Mouse (Mus musculus) myocyte (in vitro differentiated cells): ENCODE results near the gene Acad9. TPM values are rescaled to one million over a fixed set of nuclear protein-coding genes. Genes with fewer than 3 reads are reported as not detected.

Source experiments
- H3K27me3 ChIP-seq: one replicate; pipeline ENCODE4 v1.6.1; 2011; ENCODE audit not compliant: control insufficient read depth, insufficient read depth, insufficient read length
- H3K36me3 ChIP-seq: one replicate; pipeline ENCODE4 v1.6.1; 2011; ENCODE audit not compliant: control insufficient read depth, insufficient read depth
- H3K4me2 ChIP-seq: one replicate; pipeline ENCODE4 v1.6.1; 2011; ENCODE audit warnings: low read depth, control low read depth
- H3K4me3 ChIP-seq: one replicate; pipeline ENCODE4 v1.5.1; 2011; ENCODE audit warnings: mild to moderate bottlenecking, control low read depth, moderate library complexity
- H3K79me2 ChIP-seq: one replicate; pipeline ENCODE4 v1.6.1; 2011; ENCODE audit not compliant: control insufficient read depth, insufficient read depth
- H3ac ChIP-seq: one replicate; pipeline ENCODE4 v1.6.1; 2011; ENCODE audit not compliant: control insufficient read depth, insufficient read length
- CEBPB ChIP-seq: IDR thresholded peaks from 2 replicates; pipeline ENCODE4 v1.6.1; 2011; ENCODE audit warnings: mild to moderate bottlenecking, moderate library complexity; ENCODE audit not compliant: poor library complexity, insufficient read depth, severe bottlenecking
- E2F4 ChIP-seq: IDR thresholded peaks from one replicate; pipeline ENCODE4 v1.6.1; 2011; ENCODE audit warnings: mild to moderate bottlenecking, control low read depth, moderate library complexity; ENCODE audit not compliant: insufficient read depth
- MAX ChIP-seq: IDR thresholded peaks from one replicate; pipeline ENCODE4 v1.6.1; 2011; ENCODE audit warnings: low read depth, mild to moderate bottlenecking, control low read depth
- MYOD1 ChIP-seq, 3 experiments: IDR thresholded peaks; one replicate each; pipeline ENCODE4 v1.6.1; 2011; ENCODE audit warnings: control low read depth in 2 of 3, low read depth in 2 of 3, mild to moderate bottlenecking in 2 of 3, moderate library complexity in 1 of 3; ENCODE audit not compliant: insufficient read length in 2 of 3, control insufficient read depth in 1 of 3
- MYOG ChIP-seq, 3 experiments: IDR thresholded peaks; one replicate each; pipeline ENCODE4 v1.6.1; 2011; ENCODE audit warnings: control low read depth in 2 of 3, low read depth in 2 of 3, mild to moderate bottlenecking in 2 of 3; ENCODE audit not compliant: insufficient read length in 2 of 3, control insufficient read depth in 1 of 3, insufficient read depth in 1 of 3
- POLR2A ChIP-seq: IDR thresholded peaks from one replicate; pipeline ENCODE4 v1.6.1; 2011; ENCODE audit warnings: low read depth, mild to moderate bottlenecking, control low read depth, moderate library complexity; ENCODE audit not compliant: insufficient read length
- POLR2AphosphoS2 ChIP-seq: IDR thresholded peaks from one replicate; pipeline ENCODE4 v1.6.1; 2011; ENCODE audit warnings: low read depth, control low read depth; ENCODE audit not compliant: insufficient read length
- REST ChIP-seq: IDR thresholded peaks from one replicate; pipeline ENCODE4 v1.6.1; 2011; ENCODE audit warnings: mild to moderate bottlenecking, control low read depth, moderate library complexity; ENCODE audit not compliant: insufficient read depth, insufficient read length
- SRF ChIP-seq: IDR thresholded peaks from one replicate; pipeline ENCODE4 v1.6.1; 2011; ENCODE audit warnings: low read depth; ENCODE audit not compliant: control insufficient read depth, insufficient read length
- TCF12 ChIP-seq: IDR thresholded peaks from one replicate; pipeline ENCODE4 v1.6.1; 2011; ENCODE audit warnings: mild to moderate bottlenecking, control low read depth; ENCODE audit not compliant: poor library complexity, insufficient read depth, severe bottlenecking
- TCF3 ChIP-seq: IDR thresholded peaks from one replicate; pipeline ENCODE4 v1.6.1; 2011; ENCODE audit warnings: low read depth, control low read depth; ENCODE audit not compliant: insufficient read length
- USF1 ChIP-seq: IDR thresholded peaks from one replicate; pipeline ENCODE4 v1.6.1; 2011; ENCODE audit warnings: low read depth, mild to moderate bottlenecking, control low read depth, moderate library complexity
- polyA plus RNA-seq: library from polyadenylated mRNA; unstranded; fragments of >200 nt; fragmentation: generic; extraction: Trizol; gene quantifications from one replicate; pipeline ENCODE4 v1.2.1, GENCODE M21; 2012; ENCODE audit warnings: missing spikeins

Acad9 gene
- polyA plus RNA-seq, 1 experiment: 20.5 TPM

DNA sequence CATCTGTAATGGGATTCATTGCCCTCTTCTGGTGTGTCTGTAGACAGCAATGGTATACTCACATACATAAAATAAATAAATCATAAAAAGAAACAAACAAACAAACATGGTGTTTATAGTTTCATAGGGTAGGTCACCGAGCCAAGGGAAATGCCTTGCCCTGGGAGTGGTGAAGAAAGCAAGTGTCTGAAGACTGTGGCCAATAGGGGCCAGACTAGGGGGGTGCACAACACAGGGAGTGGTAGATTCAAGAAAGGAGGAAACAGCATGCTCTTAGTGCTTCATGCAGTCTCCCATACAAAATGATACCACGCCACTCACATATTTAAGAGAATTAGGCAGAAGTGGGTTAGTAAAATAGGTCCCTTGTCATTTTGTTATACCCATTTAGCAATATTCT lies 613 bp upstream of the Acad9 start:
- Histone ChIP-seq H3K4me3 (peak overlapping the region; percentile 57), H3K4me2 (peak overlapping the region; percentile 68), H3K79me2 (peaks cover 17% of the 10 kb centered on the region), H3K36me3 (peaks cover 4% of the 10 kb centered on the region), H3K27me3 (no peaks in the 10 kb centered on the region), H3ac (no peak overlapping the region)
- TF ChIP-seq REST (no peak), MYOG (IDR thresholded peaks at IDR 0.05; ENCODE audit: control insufficient read depth in 1 of 3, insufficient read depth in 1 of 3, insufficient read length in 2 of 3, low read depth in 2 of 3) (no peak), E2F4 (no peak), POLR2A (no peak), USF1 (no peak), MYOD1 (IDR thresholded peaks at IDR 0.05; ENCODE audit: control insufficient read depth in 1 of 3, insufficient read length in 2 of 3, low read depth in 2 of 3) (no peak), CEBPB (no peak), TCF12 (no peak), MAX (no peak), SRF (no peak), TCF3 (no peak), POLR2AphosphoS2 (no peak)

DNA sequence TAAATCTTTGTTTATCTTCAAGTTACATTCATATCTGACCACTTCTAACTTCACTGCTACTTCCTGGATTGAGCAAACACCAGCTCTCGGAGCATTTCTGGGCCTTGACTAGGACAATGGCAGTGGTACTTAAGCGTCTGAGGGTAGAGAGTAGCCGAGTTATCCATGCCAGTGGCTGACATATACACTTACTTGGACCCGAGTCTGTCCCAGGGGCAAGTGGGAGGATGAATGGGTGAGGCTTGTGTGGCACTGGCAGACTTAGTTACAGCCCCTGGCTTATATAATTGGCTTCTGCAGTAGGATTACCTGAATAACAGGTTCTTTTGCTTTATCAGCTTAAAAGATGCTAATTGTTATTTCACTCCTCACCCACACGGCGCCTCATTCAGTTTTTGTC lies 2.0 kb downstream of the Acad9 start:
- peaks cover 6% of the 10 kb centered on the region for H3K36me3 ChIP-seq
- no peak overlapping the region for H3ac ChIP-seq
- no peaks in the 10 kb centered on the region for H3K27me3 ChIP-seq
- no peak for TF ChIP-seq CEBPB
- TF ChIP-seq REST: no peak
- TF ChIP-seq TCF12: no peak
- no peak for TF ChIP-seq MYOG (IDR thresholded peaks at IDR 0.05; ENCODE audit: control insufficient read depth in 1 of 3, insufficient read depth in 1 of 3, insufficient read length in 2 of 3, low read depth in 2 of 3)
- TF ChIP-seq USF1: no peak
- TF ChIP-seq POLR2AphosphoS2: no peak
- no peak for TF ChIP-seq MAX
- no peak for TF ChIP-seq E2F4
- TF ChIP-seq MYOD1 (IDR thresholded peaks at IDR 0.05; ENCODE audit: control insufficient read depth in 1 of 3, insufficient read length in 2 of 3, low read depth in 2 of 3): no peak
- TF ChIP-seq TCF3: no peak
- no peak for TF ChIP-seq POLR2A
- H3K4me2 ChIP-seq: peak overlapping the region; percentile 79
- H3K79me2 ChIP-seq: peaks cover 17% of the 10 kb centered on the region
- H3K4me3 ChIP-seq: peak overlapping the region; percentile 57

DNA sequence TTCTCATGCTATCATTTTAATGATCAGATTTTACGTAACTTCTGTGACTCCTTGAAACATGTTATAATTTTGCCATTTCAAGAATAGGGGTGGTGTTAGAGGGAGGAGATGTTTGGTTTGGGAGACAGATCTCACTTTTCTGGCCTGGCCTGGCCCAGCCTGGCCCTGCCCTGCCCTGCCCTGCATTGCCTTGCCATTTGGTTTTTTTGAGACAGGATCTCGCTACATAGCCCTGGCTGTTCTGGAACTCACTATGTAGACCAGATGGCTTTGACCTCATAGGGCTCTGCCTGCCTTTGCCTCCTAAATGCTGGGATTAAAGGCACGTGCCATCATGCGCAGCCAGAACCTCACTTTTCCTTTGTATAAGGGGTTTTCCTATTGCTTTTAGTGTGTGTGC lies 4.7 kb downstream of the Acad9 start:
- TF ChIP-seq MYOG (IDR thresholded peaks at IDR 0.05; ENCODE audit: control insufficient read depth in 1 of 3, insufficient read depth in 1 of 3, insufficient read length in 2 of 3, low read depth in 2 of 3) (no peak), E2F4 (no peak), CEBPB (no peak), USF1 (no peak), REST (no peak), POLR2AphosphoS2 (no peak), TCF3 (no peak), MYOD1 (IDR thresholded peaks at IDR 0.05; ENCODE audit: control insufficient read depth in 1 of 3, insufficient read length in 2 of 3, low read depth in 2 of 3) (no peak), POLR2A (no peak), SRF (no peak), TCF12 (no peak), MAX (no peak)
- no peaks in the 10 kb centered on the region for H3K27me3 ChIP-seq
- peaks cover 17% of the 10 kb centered on the region for H3K79me2 ChIP-seq
- no peak overlapping the region for H3K4me3 ChIP-seq
- H3K36me3 ChIP-seq: peaks cover 9% of the 10 kb centered on the region
- no peak overlapping the region for H3ac ChIP-seq
- no peak overlapping the region for H3K4me2 ChIP-seq

DNA sequence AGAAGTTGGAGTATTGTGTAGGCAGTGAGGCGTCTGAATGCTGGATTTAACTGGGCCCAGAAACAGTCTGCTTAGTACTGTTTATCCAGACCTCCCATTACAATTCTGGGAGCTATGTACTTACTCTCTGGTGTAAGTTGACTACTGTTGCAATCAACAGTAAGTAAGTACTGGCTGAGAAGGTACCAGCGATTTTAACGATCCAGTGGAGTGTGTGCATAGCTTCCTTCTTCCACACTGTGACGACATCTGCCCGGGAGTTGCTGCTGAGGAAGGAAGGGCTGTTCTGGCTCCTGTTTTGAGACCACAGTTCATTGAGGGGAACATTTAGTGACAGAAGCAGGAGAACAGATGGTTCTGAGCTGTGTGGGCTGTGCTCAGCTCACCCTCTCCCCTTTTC lies 5.3 kb downstream of the Acad9 start:
- TF ChIP-seq SRF: no peak
- TF ChIP-seq POLR2AphosphoS2: no peak
- no peak for TF ChIP-seq REST
- TF ChIP-seq CEBPB: no peak
- no peak for TF ChIP-seq TCF3
- no peak for TF ChIP-seq MYOG (IDR thresholded peaks at IDR 0.05; ENCODE audit: control insufficient read depth in 1 of 3, insufficient read depth in 1 of 3, insufficient read length in 2 of 3, low read depth in 2 of 3)
- TF ChIP-seq E2F4: no peak
- no peak for TF ChIP-seq MAX
- peaks cover 17% of the 10 kb centered on the region for H3K79me2 ChIP-seq
- H3K36me3 ChIP-seq: peaks cover 9% of the 10 kb centered on the region
- H3K4me3 ChIP-seq: no peak overlapping the region
- H3K27me3 ChIP-seq: no peaks in the 10 kb centered on the region
- no peak overlapping the region for H3ac ChIP-seq
- no peak overlapping the region for H3K4me2 ChIP-seq

DNA sequence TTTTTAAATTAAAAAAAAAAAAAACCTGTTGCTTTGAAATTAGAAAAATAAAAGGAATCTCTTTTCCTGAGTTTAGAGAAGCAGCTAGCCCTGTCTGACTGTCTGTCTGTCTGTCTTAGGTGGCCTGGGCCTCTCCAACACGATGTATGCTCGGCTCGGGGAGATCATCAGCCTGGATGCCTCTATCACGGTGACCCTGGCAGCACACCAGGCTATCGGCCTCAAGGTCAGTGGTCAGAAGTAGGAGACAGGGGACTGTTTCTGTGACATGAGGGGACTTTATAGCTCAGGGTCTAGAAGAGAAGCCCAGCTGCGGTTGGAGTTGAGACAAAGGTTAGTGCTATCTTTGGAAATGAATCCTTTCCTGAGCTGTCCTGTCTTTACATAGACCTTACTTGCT lies 8.5 kb downstream of the Acad9 start:
- TF ChIP-seq CEBPB: no peak
- no peak for TF ChIP-seq MAX
- H3K27me3 ChIP-seq: no peaks in the 10 kb centered on the region
- H3K4me3 ChIP-seq: no peak overlapping the region
- H3ac ChIP-seq: no peak overlapping the region
- no peak overlapping the region for H3K4me2 ChIP-seq
- H3K79me2 ChIP-seq: no peaks in the 10 kb centered on the region
- H3K36me3 ChIP-seq: peaks cover 9% of the 10 kb centered on the region
